Mouse (Mus musculus): ENCODE results near the gene Scaf4.

Gene Scaf4

GRCm38 (mm10) chr16:90283905-90284891 lies at the start of gene Scaf4:
Gene Scaf4, minus strand, starts transcription at chr16:90284503.
- peak; percentile 97 for DNase-seq (ENCODE audit: low spot score in 2 of 2)

GRCm38 (mm10) chr16:90332553-90332952 lies 48.2 kb upstream of the Scaf4 start:
- no peak for DNase-seq (ENCODE audit: low spot score in 2 of 2)

- DNase-seq (ENCODE audit: low spot score in 2 of 2), result no peak
Measured at GRCm38 (mm10) chr16:90330979-90331378, 46.7 kb upstream of the Scaf4 start.

GRCm38 (mm10) chr16:90329511-90329910 lies 45.2 kb upstream of the Scaf4 start:
- DNase-seq (ENCODE audit: low spot score in 2 of 2), result peak in 1 of 2 experiments; percentile 56

GRCm38 (mm10) chr16:90322850-90323528 lies 38.7 kb upstream of the Scaf4 start:
- DNase-seq (ENCODE audit: low spot score in 2 of 2), result peak; percentile 88 to 93

- no peak for DNase-seq (ENCODE audit: low spot score in 2 of 2)
Measured at GRCm38 (mm10) chr16:90319321-90319720, 35.0 kb upstream of the Scaf4 start.

- no peak for DNase-seq (ENCODE audit: low spot score in 2 of 2)
Measured at GRCm38 (mm10) chr16:90318372-90318926, 34.1 kb upstream of the Scaf4 start.

GRCm38 (mm10) chr16:90317777-90318176 lies 33.5 kb upstream of the Scaf4 start:
- no peak for DNase-seq (ENCODE audit: low spot score in 2 of 2)

GRCm38 (mm10) chr16:90315881-90316280 lies 31.6 kb upstream of the Scaf4 start:
- no peak for DNase-seq (ENCODE audit: low spot score in 2 of 2)

- peak; percentile 60 to 70 for DNase-seq (ENCODE audit: low spot score in 2 of 2)
Measured at GRCm38 (mm10) chr16:90312449-90313082, 28.3 kb upstream of the Scaf4 start.

- no peak for DNase-seq (ENCODE audit: low spot score in 2 of 2)
Measured at GRCm38 (mm10) chr16:90310488-90311135, 26.3 kb upstream of the Scaf4 start.

GRCm38 (mm10) chr16:90309784-90310183 lies 25.5 kb upstream of the Scaf4 start:
- DNase-seq (ENCODE audit: low spot score in 2 of 2), result no peak

GRCm38 (mm10) chr16:90303988-90304299 lies 19.6 kb upstream of the Scaf4 start:
- no peak for DNase-seq (ENCODE audit: low spot score in 2 of 2)

GRCm38 (mm10) chr16:90303286-90303987 lies 19.1 kb upstream of the Scaf4 start:
- DNase-seq (ENCODE audit: low spot score in 2 of 2), result no peak

- no peak for DNase-seq (ENCODE audit: low spot score in 2 of 2)
Measured at GRCm38 (mm10) chr16:90301706-90302105, 17.4 kb upstream of the Scaf4 start.

GRCm38 (mm10) chr16:90300896-90301295 lies 16.6 kb upstream of the Scaf4 start:
- DNase-seq (ENCODE audit: low spot score in 2 of 2), result no peak

- DNase-seq (ENCODE audit: low spot score in 2 of 2), result no peak
Measured at GRCm38 (mm10) chr16:90299591-90299990, 15.3 kb upstream of the Scaf4 start.

GRCm38 (mm10) chr16:90298426-90299300 lies 14.4 kb upstream of the Scaf4 start:
- peak in 1 of 2 experiments; percentile 55 for DNase-seq (ENCODE audit: low spot score in 2 of 2)

GRCm38 (mm10) chr16:90297479-90298425 lies 13.4 kb upstream of the Scaf4 start:
- DNase-seq (ENCODE audit: low spot score in 2 of 2), result no peak
